ENCODE assay signal across 26 mouse cellular contexts in genomic region chr2:40477414-40477813, GRCm38 (mm10).
A peak's percentile ranks its signal among the peaks of the same experiment; 100 is the strongest.
DNase-seq lines count a peak whose midpoint lies in the region; ATAC-seq and TF ChIP-seq lines count a peak whose summit lies in the region.
"Had no signal": no experiment of that assay in that cellular context is flagged by ENCODE, and none has a peak within 500 bp of the region (broad histone marks: within the 10 kb centered on the region; RNA-seq: fewer than 3 reads in every experiment).

No protein-coding gene starts in this region.

- no peak for TF ChIP-seq EP300 in stomach, postnatal 0 days (optimal IDR thresholded peaks at IDR 0.05)

- no peaks in the 10 kb centered on the region; the same call in 1 of the 2 replicates for H3K4me1 ChIP-seq in kidney, adult 2 months (ENCODE audit: control insufficient read depth, insufficient read depth, low read length)
- no peaks in the 10 kb centered on the region for H3K4me1 ChIP-seq in liver, adult 2 months (ENCODE audit: control insufficient read depth, insufficient read depth, low read length)
- H3K4me1 ChIP-seq in liver, embryonic 12.5 days: no peaks in the 10 kb centered on the region
- no peaks in the 10 kb centered on the region for H3K4me1 ChIP-seq in stomach, postnatal 0 days (replicated peaks; ENCODE audit: control insufficient read depth, insufficient read depth)
- H3K4me1 ChIP-seq: embryonic facial prominence, embryonic 10.5 days; embryonic facial prominence, embryonic 13.5 days; forebrain, embryonic 12.5 days; heart, embryonic 10.5 days; heart, embryonic 13.5 days had no signal

- ATAC-seq in liver, embryonic 12.5 days: no peak
- ATAC-seq in stomach, postnatal 0 days (ENCODE audit: low FRiP score, low TSS enrichment): peak; percentile 40; the same call in 1 of the 2 replicates
- ATAC-seq in granulocyte monocyte progenitor cell, adult 5-6 weeks (replicated peaks; ENCODE audit: poor library complexity, severe bottlenecking): no peak
- ATAC-seq: forebrain, embryonic 15.5 days; hindbrain, postnatal 0 days had no signal

- H3K79me2 ChIP-seq in liver, adult 2 months (ENCODE audit: control insufficient read depth, insufficient read depth, low read length): no peaks in the 10 kb centered on the region

- H3K27me3 ChIP-seq in kidney, adult 2 months (replicated peaks; ENCODE audit: control insufficient read depth, insufficient read depth, low read length): no peaks in the 10 kb centered on the region
- H3K27me3 ChIP-seq in liver, adult 2 months (ENCODE audit: control insufficient read depth, insufficient read depth, low read length): no peaks in the 10 kb centered on the region
- no peaks in the 10 kb centered on the region for H3K27me3 ChIP-seq in liver, embryonic 12.5 days (replicated peaks)
- no peaks in the 10 kb centered on the region for H3K27me3 ChIP-seq in stomach, postnatal 0 days (ENCODE audit: control insufficient read depth, insufficient read depth, low read length)
- H3K27me3 ChIP-seq: embryonic facial prominence, embryonic 13.5 days; forebrain, embryonic 12.5 days; forebrain, embryonic 15.5 days; heart, embryonic 13.5 days had no signal

- H3K4me3 ChIP-seq in kidney, adult 2 months (ENCODE audit: insufficient read depth, low read depth, low read length): no peak overlapping the region
- no peak overlapping the region for H3K4me3 ChIP-seq in liver, adult 2 months (ENCODE audit: insufficient read depth, low read depth, low read length)
- no peak overlapping the region for H3K4me3 ChIP-seq in liver, embryonic 12.5 days
- no peak overlapping the region for H3K4me3 ChIP-seq in stomach, postnatal 0 days (ENCODE audit: low read depth, low read length)
- H3K4me3 ChIP-seq: embryonic facial prominence, embryonic 10.5 days; embryonic facial prominence, embryonic 13.5 days; erythroblast, embryonic 14.5 days; forebrain, embryonic 12.5 days; forebrain, embryonic 15.5 days; heart, adult 2 months; heart, embryonic 10.5 days; heart, embryonic 13.5 days had no signal

- no peaks in the 10 kb centered on the region for H3K9me3 ChIP-seq in liver, embryonic 12.5 days (replicated peaks)
- H3K9me3 ChIP-seq in stomach, postnatal 0 days (ENCODE audit: control insufficient read depth, low read length): no peaks in the 10 kb centered on the region
- H3K9me3 ChIP-seq: embryonic facial prominence, embryonic 10.5 days; embryonic facial prominence, embryonic 13.5 days; forebrain, embryonic 12.5 days; forebrain, embryonic 15.5 days; heart, embryonic 10.5 days; heart, embryonic 13.5 days had no signal

- no peak for TF ChIP-seq CTCF in kidney, adult 2 months (conservative IDR thresholded peaks at IDR 0.05; ENCODE audit: insufficient read depth, insufficient read length, low read depth, low read length)
- TF ChIP-seq CTCF in liver, adult 2 months (IDR thresholded peaks at IDR 0.05; ENCODE audit: low read depth, low read length): no peak
- no peak for TF ChIP-seq CTCF in stomach, postnatal 0 days (IDR thresholded peaks at IDR 0.05; ENCODE audit: low read depth)

- H3K9ac ChIP-seq in liver, adult 2 months (ENCODE audit: low read depth, low read length): no peak overlapping the region
- H3K9ac ChIP-seq in liver, embryonic 12.5 days: no peak overlapping the region
- no peak overlapping the region for H3K9ac ChIP-seq in stomach, postnatal 0 days (ENCODE audit: low read length)
- H3K9ac ChIP-seq: embryonic facial prominence, embryonic 13.5 days; forebrain, embryonic 12.5 days; forebrain, embryonic 15.5 days; heart, embryonic 13.5 days; hindbrain, embryonic 14.5 days had no signal

- no peaks in the 10 kb centered on the region for H3K36me3 ChIP-seq in kidney, adult 2 months (ENCODE audit: control insufficient read depth, insufficient read depth, low read length)
- H3K36me3 ChIP-seq in liver, adult 2 months (ENCODE audit: control insufficient read depth, insufficient read depth, low read length): no peaks in the 10 kb centered on the region
- H3K36me3 ChIP-seq in liver, embryonic 12.5 days: no peaks in the 10 kb centered on the region
- no peaks in the 10 kb centered on the region for H3K36me3 ChIP-seq in stomach, postnatal 0 days (ENCODE audit: control insufficient read depth, insufficient read depth, low read length)
- H3K36me3 ChIP-seq: embryonic facial prominence, embryonic 10.5 days; embryonic facial prominence, embryonic 13.5 days; forebrain, embryonic 12.5 days; forebrain, embryonic 15.5 days; heart, embryonic 10.5 days; heart, embryonic 13.5 days had no signal

- no peak for TF ChIP-seq POLR2A in kidney, adult 2 months (IDR thresholded peaks at IDR 0.05; ENCODE audit: low read depth, low read length)
- no peak for TF ChIP-seq POLR2A in liver, adult 2 months (IDR thresholded peaks at IDR 0.05; ENCODE audit: extremely low read depth, insufficient read depth, low read length)

- peak; percentile 12 for DNase-seq in kidney, adult 2 months
- no peak for DNase-seq in kidney, postnatal 10 days
- DNase-seq in liver, adult 2 months (ENCODE audit: extremely low read depth, low read depth, low spot score): peak; percentile 14
- DNase-seq in stomach, postnatal 0 days (ENCODE audit: low spot score): no peak
- DNase-seq: adrenal gland, adult 2 months; adrenal gland, postnatal 14 days; cerebellum, adult 11 months; cerebellum, adult 8-10 months; cerebellum, postnatal 10 days; cerebellum, postnatal 36 days; embryo, embryonic 11 days; gastrocnemius, postnatal 25 days; heart, adult 2 months; heart, postnatal 14 days; heart, postnatal 4 days had no signal

- no peak overlapping the region for H3K4me2 ChIP-seq in liver, embryonic 12.5 days
- no peak overlapping the region for H3K4me2 ChIP-seq in stomach, postnatal 0 days (replicated peaks; ENCODE audit: low read depth)
- H3K4me2 ChIP-seq: embryonic facial prominence, embryonic 13.5 days; forebrain, embryonic 12.5 days; forebrain, embryonic 15.5 days; heart, embryonic 13.5 days; hindbrain, embryonic 14.5 days had no signal

- no peak overlapping the region for H3K27ac ChIP-seq in kidney, adult 2 months (ENCODE audit: insufficient read depth, low read depth, low read length)
- H3K27ac ChIP-seq in liver, adult 2 months (replicated peaks; ENCODE audit: insufficient read depth, low read depth, low read length): no peak overlapping the region
- H3K27ac ChIP-seq in liver, embryonic 12.5 days: no peak overlapping the region
- no peak overlapping the region for H3K27ac ChIP-seq in stomach, postnatal 0 days (replicated peaks)
- H3K27ac ChIP-seq: embryonic facial prominence, embryonic 10.5 days; embryonic facial prominence, embryonic 13.5 days; forebrain, embryonic 12.5 days; forebrain, embryonic 15.5 days; heart, adult 2 months; heart, embryonic 10.5 days; heart, embryonic 13.5 days; hindbrain, embryonic 14.5 days; hindbrain, postnatal 0 days had no signal

Comparison
In these comparisons a context has a peak if more than half of its experiments do, and no peak if none do; other contexts are left out.
1. DNase-seq: peak in kidney, adult 2 months (single experiment) and liver, adult 2 months (single experiment); none in kidney, postnatal 10 days (single experiment) and stomach, postnatal 0 days (single experiment).